ENCODE assay signal across 9 mouse cellular contexts in the genomic region with DNA sequence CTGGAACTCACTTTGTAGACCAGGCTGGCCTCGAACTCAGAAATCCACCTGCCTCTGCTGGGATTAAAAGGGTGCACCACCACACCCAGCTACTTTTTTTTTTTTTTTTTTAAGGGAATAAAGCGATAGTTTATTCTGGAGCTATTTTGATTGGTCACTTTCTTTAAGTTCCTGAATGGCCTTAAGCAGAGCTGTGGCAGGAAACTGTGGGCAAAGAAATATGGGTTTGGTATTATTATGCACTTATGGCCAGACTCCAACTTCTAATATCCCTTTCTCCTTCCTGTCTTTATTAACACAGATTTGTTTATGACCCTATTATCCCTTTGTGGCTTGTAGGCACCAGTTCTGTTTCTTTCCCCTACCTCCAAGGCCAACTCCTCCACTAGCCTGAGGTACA. TPM values are rescaled to one million over a fixed set of nuclear protein-coding genes. Genes with fewer than 3 reads are reported as not detected.
DNase-seq lines count a peak whose midpoint lies in the region; ATAC-seq lines count a peak whose summit lies in the region.
"Had no signal": no experiment of that assay in that cellular context is flagged by ENCODE, and none has a peak within 500 bp of the region (broad histone marks: within the 10 kb centered on the region; RNA-seq: fewer than 3 reads in every experiment).

No protein-coding gene starts in this region.

- intact Hi-C loops in heart, postnatal 14 days (cut with DNase I) = no loop called here

- DNase-seq in heart, embryonic 10.5 days (ENCODE audit: low spot score) = no peak
- DNase-seq in heart, postnatal 14 days = no peak
- no peak for DNase-seq in midbrain, embryonic 11.5 days (ENCODE audit: low spot score, missing footprints)
- DNase-seq in left cerebral cortex, adult 11 months (ENCODE audit: low spot score) = no peak
- no peak for DNase-seq in right cerebral cortex, postnatal 14 days
- DNase-seq: thymus, postnatal 14 days had no signal

- H3K4me3 ChIP-seq in heart, embryonic 10.5 days = peak overlapping the region; percentile 64
- 0 out of 2 replicates have a peak overlapping the region, but pooled peaks have one; percentile 3 for H3K4me3 ChIP-seq in midbrain, embryonic 11.5 days (ENCODE audit: low read depth, low read length)
- H3K4me3 ChIP-seq in midbrain, embryonic 16.5 days (ENCODE audit: low read depth, low read length) = no peak overlapping the region
- peak overlapping the region; percentile 68 for H3K4me3 ChIP-seq in limb, embryonic 13.5 days
- peak overlapping the region; percentile 70 for H3K4me3 ChIP-seq in stomach, embryonic 16.5 days (replicated peaks; ENCODE audit: low read length)

- ATAC-seq in midbrain, embryonic 11.5 days (ENCODE audit: low FRiP score) = no peak
- no peak for ATAC-seq in midbrain, embryonic 16.5 days
- ATAC-seq in limb, embryonic 13.5 days (ENCODE audit: low FRiP score, low read depth) = no peak
- ATAC-seq in stomach, embryonic 16.5 days (ENCODE audit: insufficient read depth, low FRiP score) = no peak

- no peak overlapping the region for H3K9ac ChIP-seq in midbrain, embryonic 11.5 days (ENCODE audit: low read length)
- H3K9ac ChIP-seq in midbrain, embryonic 16.5 days (ENCODE audit: low read depth, low read length) = no peak overlapping the region
- peak overlapping the region; percentile 54; the same call in 1 of the 2 replicates for H3K9ac ChIP-seq in limb, embryonic 13.5 days
- H3K9ac ChIP-seq in stomach, embryonic 16.5 days (ENCODE audit: low read length) = peak overlapping the region; percentile 86

- H3K4me1 ChIP-seq in heart, embryonic 10.5 days = peaks cover 61% of the 10 kb centered on the region
- H3K4me1 ChIP-seq in midbrain, embryonic 11.5 days (ENCODE audit: control insufficient read depth, insufficient read depth, low read length) = peaks cover 32% of the 10 kb centered on the region
- H3K4me1 ChIP-seq in midbrain, embryonic 16.5 days (ENCODE audit: control insufficient read depth, insufficient read depth, low read length) = peaks cover 19% of the 10 kb centered on the region
- peaks cover 51% of the 10 kb centered on the region for H3K4me1 ChIP-seq in limb, embryonic 13.5 days
- peaks cover 48% of the 10 kb centered on the region for H3K4me1 ChIP-seq in stomach, embryonic 16.5 days (ENCODE audit: control insufficient read depth, insufficient read depth, low read length)

- no peaks in the 10 kb centered on the region for H3K9me3 ChIP-seq in heart, embryonic 10.5 days
- no peaks in the 10 kb centered on the region for H3K9me3 ChIP-seq in midbrain, embryonic 11.5 days (ENCODE audit: control insufficient read depth, low read length)
- H3K9me3 ChIP-seq in midbrain, embryonic 16.5 days (replicated peaks; ENCODE audit: control insufficient read depth, low read length, poor library complexity, severe bottlenecking) = no peaks in the 10 kb centered on the region
- H3K9me3 ChIP-seq in limb, embryonic 13.5 days = no peaks in the 10 kb centered on the region
- no peaks in the 10 kb centered on the region for H3K9me3 ChIP-seq in stomach, embryonic 16.5 days (replicated peaks; ENCODE audit: control insufficient read depth, low read length)

- H3K27ac ChIP-seq in heart, embryonic 10.5 days = peak overlapping the region; percentile 87
- H3K27ac ChIP-seq in midbrain, embryonic 11.5 days (ENCODE audit: low read depth, low read length) = no peak overlapping the region
- H3K27ac ChIP-seq in midbrain, embryonic 16.5 days (ENCODE audit: low read length) = no peak overlapping the region
- peak overlapping the region; percentile 88 for H3K27ac ChIP-seq in limb, embryonic 13.5 days
- H3K27ac ChIP-seq in stomach, embryonic 16.5 days (ENCODE audit: low read length) = peak overlapping the region; percentile 99

- 0 out of 2 replicates have a peak overlapping the region, but pooled peaks have one; percentile 61 for H3K4me2 ChIP-seq in midbrain, embryonic 11.5 days
- no peak overlapping the region for H3K4me2 ChIP-seq in midbrain, embryonic 16.5 days (ENCODE audit: low read length)
- H3K4me2 ChIP-seq in limb, embryonic 13.5 days (replicated peaks) = peak overlapping the region; percentile 88
- H3K4me2 ChIP-seq in stomach, embryonic 16.5 days (ENCODE audit: low read depth, low read length) = peak overlapping the region; percentile 78

- peaks cover 37% of the 10 kb centered on the region for H3K36me3 ChIP-seq in heart, embryonic 10.5 days
- peaks cover 7% of the 10 kb centered on the region; the same call in 1 of the 2 replicates for H3K36me3 ChIP-seq in midbrain, embryonic 11.5 days (ENCODE audit: control insufficient read depth, insufficient read depth, low read length)
- no peaks in the 10 kb centered on the region for H3K36me3 ChIP-seq in midbrain, embryonic 16.5 days (ENCODE audit: control insufficient read depth, insufficient read depth, low read length)
- peaks cover 36% of the 10 kb centered on the region for H3K36me3 ChIP-seq in limb, embryonic 13.5 days
- H3K36me3 ChIP-seq in stomach, embryonic 16.5 days (ENCODE audit: control insufficient read depth, insufficient read depth, low read length) = peaks cover 4% of the 10 kb centered on the region; the same call in 1 of the 2 replicates

- 50% methylated on average over 2 of the region's 2 CpGs for WGBS in heart, embryonic 10.5 days
- 54% methylated on average over 2 of the region's 2 CpGs for WGBS in midbrain, embryonic 11.5 days
- WGBS in midbrain, embryonic 16.5 days = 68% methylated on average over 2 of the region's 2 CpGs
- 42% methylated on average over 2 of the region's 2 CpGs for WGBS in limb, embryonic 13.5 days
- 51% methylated on average over 2 of the region's 2 CpGs for WGBS in stomach, embryonic 16.5 days

- H3K27me3 ChIP-seq in heart, embryonic 10.5 days (ENCODE audit: insufficient read depth, poor library complexity, severe bottlenecking) = no peaks in the 10 kb centered on the region
- no peaks in the 10 kb centered on the region for H3K27me3 ChIP-seq in midbrain, embryonic 11.5 days (ENCODE audit: control insufficient read depth, insufficient read depth, low read length)
- no peaks in the 10 kb centered on the region for H3K27me3 ChIP-seq in midbrain, embryonic 16.5 days (ENCODE audit: control insufficient read depth, insufficient read depth, low read depth, low read length)
- no peaks in the 10 kb centered on the region for H3K27me3 ChIP-seq in limb, embryonic 13.5 days
- no peaks in the 10 kb centered on the region for H3K27me3 ChIP-seq in stomach, embryonic 16.5 days (ENCODE audit: control insufficient read depth, insufficient read depth, low read length)

RNA-seq across cellular contexts. Expression of a gene that starts 2.2 kb away (rescaled TPM):
- polyA plus RNA-seq in heart, embryonic 10.5 days (2016; fragmentation: Nextera tagmentation; extraction: Ambion mirVana) = 72.2 and 79.5 TPM in 2 replicates
- total RNA-seq in heart, postnatal 14 days (2021) = 10 to 100 TPM; 45.0 to 47.5 TPM
- 23.4 and 26.2 TPM in 2 replicates for polyA plus RNA-seq in midbrain, embryonic 11.5 days (2014; fragmentation: Nextera tagmentation; extraction: Ambion mirVana)
- polyA plus RNA-seq in midbrain, embryonic 16.5 days (2015; fragmentation: Nextera tagmentation; extraction: Ambion mirVana) = 13.2 and 14.9 TPM in 2 replicates
- 102 and 108 TPM in 2 replicates for polyA plus RNA-seq in limb, embryonic 13.5 days (2015; fragmentation: Nextera tagmentation; extraction: Ambion mirVana)
- polyA plus RNA-seq in stomach, embryonic 16.5 days (2015; fragmentation: Nextera tagmentation; extraction: Ambion mirVana) = 96.5 and 103 TPM in 2 replicates

RNA-seq across cellular contexts. Expression of a gene that starts 2.2 kb away (rescaled TPM):
- 465 and 589 TPM in 2 replicates for polyA plus RNA-seq in heart, embryonic 10.5 days (2016; fragmentation: Nextera tagmentation; extraction: Ambion mirVana)
- total RNA-seq in heart, postnatal 14 days (2021) = 10 to 100 TPM in 1 of 2 experiments, 1 to 10 TPM in 1; 7.9 to 14.4 TPM
- 420 and 441 TPM in 2 replicates for polyA plus RNA-seq in midbrain, embryonic 11.5 days (2014; fragmentation: Nextera tagmentation; extraction: Ambion mirVana)
- polyA plus RNA-seq in midbrain, embryonic 16.5 days (2015; fragmentation: Nextera tagmentation; extraction: Ambion mirVana) = 77.1 and 86.2 TPM in 2 replicates
- 508 and 542 TPM in 2 replicates for polyA plus RNA-seq in limb, embryonic 13.5 days (2015; fragmentation: Nextera tagmentation; extraction: Ambion mirVana)
- 322 and 323 TPM in 2 replicates for polyA plus RNA-seq in stomach, embryonic 16.5 days (2015; fragmentation: Nextera tagmentation; extraction: Ambion mirVana)

RNA-seq across cellular contexts. Expression of a gene that starts 8.8 kb away (rescaled TPM):
- 30.7 and 40.3 TPM in 2 replicates for polyA plus RNA-seq in heart, embryonic 10.5 days (2016; fragmentation: Nextera tagmentation; extraction: Ambion mirVana)
- 10 to 100 TPM; 44.7 to 46.1 TPM for total RNA-seq in heart, postnatal 14 days (2021)
- polyA plus RNA-seq in midbrain, embryonic 11.5 days (2014; fragmentation: Nextera tagmentation; extraction: Ambion mirVana) = 25.0 and 25.4 TPM in 2 replicates
- polyA plus RNA-seq in midbrain, embryonic 16.5 days (2015; fragmentation: Nextera tagmentation; extraction: Ambion mirVana) = 35.4 and 39.1 TPM in 2 replicates
- polyA plus RNA-seq in limb, embryonic 13.5 days (2015; fragmentation: Nextera tagmentation; extraction: Ambion mirVana) = 27.1 and 28.2 TPM in 2 replicates
- 27.5 and 28.6 TPM in 2 replicates for polyA plus RNA-seq in stomach, embryonic 16.5 days (2015; fragmentation: Nextera tagmentation; extraction: Ambion mirVana)

RNA-seq across cellular contexts. Expression of a gene that starts 9.6 kb away (rescaled TPM):
- 28.2 and 35.9 TPM in 2 replicates for polyA plus RNA-seq in heart, embryonic 10.5 days (2016; fragmentation: Nextera tagmentation; extraction: Ambion mirVana)
- total RNA-seq in heart, postnatal 14 days (2021) = 10 to 100 TPM; 16.5 to 19.9 TPM
- 47.2 and 52.5 TPM in 2 replicates for polyA plus RNA-seq in midbrain, embryonic 11.5 days (2014; fragmentation: Nextera tagmentation; extraction: Ambion mirVana)
- 47.6 and 48.7 TPM in 2 replicates for polyA plus RNA-seq in midbrain, embryonic 16.5 days (2015; fragmentation: Nextera tagmentation; extraction: Ambion mirVana)
- 49.7 and 50.3 TPM in 2 replicates for polyA plus RNA-seq in limb, embryonic 13.5 days (2015; fragmentation: Nextera tagmentation; extraction: Ambion mirVana)
- polyA plus RNA-seq in stomach, embryonic 16.5 days (2015; fragmentation: Nextera tagmentation; extraction: Ambion mirVana) = 21.1 and 23.4 TPM in 2 replicates

RNA-seq across cellular contexts. Expression of a gene that starts 16.1 kb away (rescaled TPM):
- 46.5 and 68.4 TPM in 2 replicates for polyA plus RNA-seq in heart, embryonic 10.5 days (2016; fragmentation: Nextera tagmentation; extraction: Ambion mirVana)
- total RNA-seq in heart, postnatal 14 days (2021) = 10 to 100 TPM; 51.9 to 53.1 TPM
- polyA plus RNA-seq in midbrain, embryonic 11.5 days (2014; fragmentation: Nextera tagmentation; extraction: Ambion mirVana) = 7.5 and 8.3 TPM in 2 replicates
- 14.4 and 18.5 TPM in 2 replicates for polyA plus RNA-seq in midbrain, embryonic 16.5 days (2015; fragmentation: Nextera tagmentation; extraction: Ambion mirVana)
- 34.1 and 35.2 TPM in 2 replicates for polyA plus RNA-seq in limb, embryonic 13.5 days (2015; fragmentation: Nextera tagmentation; extraction: Ambion mirVana)
- 41.8 and 51.2 TPM in 2 replicates for polyA plus RNA-seq in stomach, embryonic 16.5 days (2015; fragmentation: Nextera tagmentation; extraction: Ambion mirVana)

Comparison
In these comparisons a context has a peak if more than half of its experiments do, and no peak if none do; other contexts are left out.
1. H3K27ac ChIP-seq: peak in heart, embryonic 10.5 days (single experiment), limb, embryonic 13.5 days (single experiment) and stomach, embryonic 16.5 days (single experiment); none in midbrain, embryonic 11.5 days (single experiment) and midbrain, embryonic 16.5 days (single experiment).
2. H3K9ac ChIP-seq: peak in limb, embryonic 13.5 days (single experiment) and stomach, embryonic 16.5 days (single experiment); none in midbrain, embryonic 11.5 days (single experiment) and midbrain, embryonic 16.5 days (single experiment).